Mouse (Mus musculus) kidney, embryonic 16.5 days (tissue): ENCODE measurements around the gene Hhat. TPM values are rescaled to one million over a fixed set of nuclear protein-coding genes. Genes with fewer than 3 reads are reported as not detected.

Experiments
- ATAC-seq: fragments of 200-750 bp; cut with Nextera tagmentation; 2 replicates; pipeline ENCODE4 v1.8.0; 2017; ENCODE audit warnings: moderate TSS enrichment; ENCODE audit not compliant: low FRiP score, low TSS enrichment
- H3K27ac ChIP-seq: fragments of 300-500 bp; sonication (generic); 2 replicates; pipeline ENCODE4 v1.5.1; 2014; ENCODE audit warnings: low read length
- H3K27me3 ChIP-seq: fragments of 300-500 bp; sonication (generic); 2 replicates; pipeline ENCODE4 v1.6.1; 2014; ENCODE audit warnings: low read length, control low read depth, mixed read lengths; ENCODE audit not compliant: insufficient read depth
- H3K36me3 ChIP-seq: fragments of 300-500 bp; sonication (generic); 2 replicates; pipeline ENCODE4 v1.6.1; 2014; ENCODE audit warnings: low read length, control low read depth, mixed read lengths; ENCODE audit not compliant: insufficient read depth
- H3K4me1 ChIP-seq: fragments of 300-500 bp; sonication (generic); 2 replicates; pipeline ENCODE4 v1.6.1; 2014; ENCODE audit warnings: low read length, control low read depth, mixed read lengths; ENCODE audit not compliant: insufficient read depth
- H3K4me2 ChIP-seq: fragments of 300-500 bp; sonication (generic); replicated peaks from 2 replicates; pipeline ENCODE4 v1.6.1; 2014; ENCODE audit warnings: low read depth, low read length
- H3K4me3 ChIP-seq: fragments of 300-500 bp; sonication (generic); 2 replicates; pipeline ENCODE4 v1.5.1; 2014; ENCODE audit warnings: mild to moderate bottlenecking, low read length
- H3K9ac ChIP-seq: fragments of 300-500 bp; sonication (generic); replicated peaks from 2 replicates; pipeline ENCODE4 v1.6.1; 2014; ENCODE audit warnings: low read length
- H3K9me3 ChIP-seq: fragments of 300-500 bp; sonication (generic); 2 replicates; pipeline ENCODE4 v1.6.1; 2016; ENCODE audit warnings: low read length, control low read depth
- WGBS: fragments of 180-500 bp; shearing (Covaris S2); extraction: QIAGEN DNeasy Blood & Tissue Kit; methylation state at CpG from one replicate; pipeline ENCODE4 v1.1.7; 2014; 5-methylcytosine and 5-hydroxymethylcytosine counted together
- polyA plus RNA-seq: library from polyadenylated mRNA; unstranded; fragments of >200 nt; fragmentation: Nextera tagmentation; extraction: Ambion mirVana; gene quantifications from 2 replicates; pipeline ENCODE4 v1.2.1, GENCODE M21; 2015

Gene Hhat
- polyA plus RNA-seq, 1 experiment from 2014 or later, result 17.8 TPM

DNA sequence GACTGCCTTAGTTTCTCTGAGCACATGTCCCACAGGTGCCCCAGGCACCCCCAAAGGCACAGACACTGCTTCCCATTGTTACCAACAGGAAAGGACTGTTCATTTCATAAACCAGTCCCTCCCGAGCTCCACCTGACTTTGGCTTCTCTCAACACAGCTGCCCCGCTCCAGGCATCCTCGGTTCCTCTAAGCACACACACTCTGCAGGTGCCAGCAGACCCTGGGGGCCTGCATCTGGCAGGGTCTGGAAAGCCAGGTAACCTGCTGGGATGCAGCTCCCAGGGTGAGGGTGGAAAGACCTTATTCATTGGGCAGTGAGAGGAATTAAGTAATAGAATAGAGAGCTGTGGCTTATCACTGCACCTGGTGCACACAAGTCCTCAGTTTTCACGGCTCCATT is 107.4 kb downstream of the Hhat start:
- no peak overlapping the region for H3K4me2 ChIP-seq
- H3K9me3 ChIP-seq, result 0 out of 2 replicates have a peak, but pooled peaks cover 5% of the 10 kb centered on the region
- H3K36me3 ChIP-seq, result peaks cover 3% of the 10 kb centered on the region; the same call in 1 of the 2 replicates
- no peaks in the 10 kb centered on the region for H3K27me3 ChIP-seq
- 64% methylated on average over 4 of the region's 4 CpGs for WGBS
- H3K4me1 ChIP-seq, result no peaks in the 10 kb centered on the region
- H3K27ac ChIP-seq, result no peak overlapping the region
- H3K4me3 ChIP-seq, result no peak overlapping the region
- H3K9ac ChIP-seq, result no peak overlapping the region
- ATAC-seq, result no peak

DNA sequence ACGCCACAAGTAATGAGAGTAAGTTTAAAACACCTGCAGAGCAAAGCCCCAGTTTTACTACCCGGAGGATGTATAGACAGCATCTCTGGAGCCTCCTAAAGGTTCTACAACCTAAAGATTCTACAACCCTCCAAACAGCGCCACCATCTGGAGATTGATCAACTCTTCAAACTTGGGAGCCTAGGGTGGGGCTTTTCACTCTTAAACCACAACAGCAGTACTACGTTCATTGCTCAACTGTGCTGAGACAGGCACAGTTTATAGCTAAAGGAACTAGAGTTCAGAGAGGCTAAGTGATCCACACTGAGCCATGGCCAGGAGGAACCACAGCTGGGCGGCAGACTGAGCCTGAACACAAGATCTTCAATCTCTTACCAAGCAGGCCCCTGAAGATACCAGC is 107.9 kb downstream of the Hhat start:
- no peak overlapping the region for H3K27ac ChIP-seq
- H3K9me3 ChIP-seq, result 0 out of 2 replicates have a peak, but pooled peaks cover 5% of the 10 kb centered on the region
- no peak overlapping the region for H3K4me3 ChIP-seq
- WGBS, result 69% methylated on average over 5 of the region's 5 CpGs
- H3K36me3 ChIP-seq, result peaks cover 3% of the 10 kb centered on the region; the same call in 1 of the 2 replicates
- no peak for ATAC-seq
- no peak overlapping the region for H3K9ac ChIP-seq
- no peaks in the 10 kb centered on the region for H3K27me3 ChIP-seq
- no peaks in the 10 kb centered on the region for H3K4me1 ChIP-seq
- no peak overlapping the region for H3K4me2 ChIP-seq

DNA sequence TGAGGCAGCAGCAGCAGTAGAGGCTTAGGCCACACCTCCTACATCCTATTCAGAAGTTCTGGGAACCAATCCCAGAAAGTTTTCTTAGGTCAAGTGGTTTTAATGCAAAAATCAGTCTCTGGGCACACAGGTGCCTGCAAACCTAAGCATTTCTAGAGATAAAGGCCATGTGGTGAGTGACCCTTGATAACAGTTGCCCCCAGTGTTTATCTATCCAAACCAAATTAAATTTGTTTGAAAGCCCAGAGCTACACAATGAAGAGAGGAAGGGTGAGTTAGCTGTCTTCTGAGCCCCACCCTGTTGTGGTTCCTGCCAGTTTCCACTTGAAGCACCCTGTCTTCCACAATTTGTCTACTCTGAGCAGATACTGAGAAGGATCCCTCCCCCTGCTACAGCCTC is 109.4 kb downstream of the Hhat start:
- Histone ChIP-seq H3K27me3 (no peaks in the 10 kb centered on the region), H3K4me2 (no peak overlapping the region), H3K4me3 (no peak overlapping the region), H3K36me3 (peaks cover 3% of the 10 kb centered on the region; the same call in 1 of the 2 replicates), H3K4me1 (no peaks in the 10 kb centered on the region), H3K9ac (no peak overlapping the region), H3K27ac (no peak overlapping the region), H3K9me3 (0 out of 2 replicates have a peak, but pooled peaks cover 5% of the 10 kb centered on the region)
- ATAC-seq, result no peak

DNA sequence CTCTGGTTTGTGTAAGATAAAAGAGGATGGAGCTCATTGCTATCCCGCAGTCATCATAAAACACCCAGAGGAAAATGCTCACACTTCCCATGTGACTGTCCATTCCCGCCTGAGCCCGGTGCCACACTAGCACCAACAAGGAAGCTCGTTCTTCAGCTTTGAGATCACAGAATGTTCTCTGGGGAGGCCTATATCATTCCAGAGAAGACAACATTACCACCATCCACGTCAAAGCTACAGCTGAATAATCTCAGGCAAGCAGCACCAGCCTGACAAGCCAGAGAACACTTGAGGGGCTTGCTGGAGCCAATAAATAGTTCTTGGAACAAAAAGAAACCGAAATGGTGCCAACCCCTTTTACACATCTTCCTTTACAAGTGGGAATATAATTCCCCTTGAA is 113.6 kb downstream of the Hhat start:
- Histone ChIP-seq H3K4me1 (no peaks in the 10 kb centered on the region), H3K4me3 (no peak overlapping the region), H3K27me3 (no peaks in the 10 kb centered on the region), H3K36me3 (peaks cover 3% of the 10 kb centered on the region; the same call in 1 of the 2 replicates), H3K27ac (no peak overlapping the region), H3K4me2 (no peak overlapping the region), H3K9me3 (0 out of 2 replicates have a peak, but pooled peaks cover 5% of the 10 kb centered on the region), H3K9ac (no peak overlapping the region)
- 53% methylated on average over 6 of the region's 6 CpGs for WGBS
- no peak for ATAC-seq

DNA sequence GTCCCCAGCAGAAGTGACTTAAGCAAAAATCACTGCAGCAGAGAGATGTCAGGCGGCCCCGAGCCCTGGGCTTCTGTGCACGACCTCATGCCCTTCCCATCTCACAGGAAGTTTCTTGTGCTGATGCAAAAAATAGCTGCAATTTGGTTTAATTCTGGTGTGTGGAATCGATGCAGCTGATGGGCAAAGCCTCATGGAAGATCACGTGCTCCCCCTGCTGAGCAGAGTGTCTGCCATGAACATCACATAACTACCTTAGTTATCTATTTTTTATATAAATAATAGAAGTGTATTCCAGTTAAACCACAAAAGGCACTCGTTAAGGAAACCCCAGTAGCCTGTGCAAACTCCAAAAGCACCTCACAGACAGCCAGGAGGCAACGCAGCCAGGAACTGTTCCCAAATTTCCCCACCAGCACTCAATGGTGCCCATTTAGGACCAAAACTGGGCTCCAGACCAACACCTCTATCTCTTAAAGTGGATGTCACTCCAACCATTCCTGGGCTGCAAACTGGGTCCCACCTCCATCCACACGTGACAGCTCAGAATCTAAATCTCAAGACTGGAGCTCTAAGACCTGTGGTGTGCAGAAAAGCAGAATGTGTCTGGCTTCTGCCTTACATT is 118.9 kb downstream of the Hhat start:
- no peak overlapping the region for H3K27ac ChIP-seq
- no peak overlapping the region for H3K4me2 ChIP-seq
- H3K4me1 ChIP-seq, result no peaks in the 10 kb centered on the region
- H3K4me3 ChIP-seq, result no peak overlapping the region
- ATAC-seq, result no peak
- H3K36me3 ChIP-seq, result no peaks in the 10 kb centered on the region
- 67% methylated on average over 8 of the region's 8 CpGs for whole genome bisulfite sequencing
- no peak overlapping the region for H3K9ac ChIP-seq
- H3K9me3 ChIP-seq, result no peaks in the 10 kb centered on the region
- no peaks in the 10 kb centered on the region for H3K27me3 ChIP-seq

DNA sequence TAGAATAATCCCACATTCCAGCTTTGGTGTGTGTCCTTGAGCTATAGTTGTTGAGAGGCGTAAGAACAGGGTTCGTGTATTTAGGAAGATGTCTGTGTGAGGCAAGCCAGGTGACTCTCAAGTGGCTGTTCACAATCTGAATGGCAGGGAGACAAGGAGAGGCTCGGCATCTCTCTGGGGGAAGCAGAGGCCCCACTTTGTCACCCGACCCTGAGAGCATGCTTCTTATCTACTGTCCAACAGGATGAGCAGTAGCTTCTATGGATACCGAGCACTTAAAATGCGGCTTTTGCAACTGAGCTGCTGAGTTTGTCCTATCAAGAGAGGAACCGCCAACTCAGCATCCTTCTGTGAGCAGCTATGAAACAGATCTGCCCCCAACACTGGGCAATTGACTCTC is 120.4 kb downstream of the Hhat start:
- Histone ChIP-seq H3K27ac (no peak overlapping the region), H3K4me2 (no peak overlapping the region), H3K27me3 (no peaks in the 10 kb centered on the region), H3K4me1 (no peaks in the 10 kb centered on the region), H3K9ac (no peak overlapping the region), H3K9me3 (no peaks in the 10 kb centered on the region), H3K4me3 (no peak overlapping the region), H3K36me3 (no peaks in the 10 kb centered on the region)
- WGBS, result 74% methylated on average over 7 of the region's 7 CpGs
- no peak for ATAC-seq

DNA sequence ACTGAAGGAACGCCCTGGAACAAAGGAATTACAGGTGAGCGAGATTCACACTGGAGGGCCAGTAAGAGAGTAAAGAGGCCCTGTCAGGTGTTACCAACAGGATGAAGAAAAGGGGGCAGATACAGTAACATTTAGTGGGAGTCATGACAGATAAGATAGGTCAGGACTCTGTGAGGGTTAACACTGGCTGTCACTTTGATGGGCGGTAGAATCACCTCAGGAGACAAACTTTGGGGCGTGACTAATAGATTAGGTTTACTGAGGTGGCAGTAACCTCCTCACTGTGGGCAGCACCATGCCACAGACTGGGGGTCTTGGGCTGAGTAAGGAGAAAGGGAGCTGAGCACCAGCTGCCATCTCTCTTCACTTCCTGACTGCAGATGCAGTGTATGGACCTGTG is 121.0 kb downstream of the Hhat start:
- Histone ChIP-seq H3K4me2 (no peak overlapping the region), H3K4me1 (no peaks in the 10 kb centered on the region), H3K36me3 (no peaks in the 10 kb centered on the region), H3K4me3 (no peak overlapping the region), H3K27me3 (no peaks in the 10 kb centered on the region), H3K27ac (no peak overlapping the region), H3K9ac (no peak overlapping the region), H3K9me3 (no peaks in the 10 kb centered on the region)
- ATAC-seq, result no peak
- WGBS, result 89% methylated on average over 4 of the region's 4 CpGs

DNA sequence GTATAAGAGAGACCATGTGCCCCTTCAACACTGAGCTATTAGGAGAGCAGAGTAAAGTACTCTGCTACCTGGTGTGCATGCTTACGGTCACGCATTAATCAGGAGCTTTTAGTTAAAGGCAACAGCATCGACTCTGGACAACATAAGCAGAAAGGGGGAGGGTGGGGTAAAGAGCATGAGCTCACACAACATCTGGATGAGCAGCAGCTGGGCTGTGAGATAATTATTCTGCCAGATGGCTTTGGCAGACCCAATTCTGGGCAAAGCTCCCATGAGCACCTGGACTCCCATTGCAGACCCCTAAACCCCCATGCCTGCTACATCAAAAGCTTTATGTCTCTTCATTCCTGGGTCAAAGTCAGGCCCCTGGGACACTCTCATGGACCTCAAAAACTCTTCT is 121.8 kb downstream of the Hhat start:
- Histone ChIP-seq H3K9ac (no peak overlapping the region), H3K36me3 (no peaks in the 10 kb centered on the region), H3K4me2 (no peak overlapping the region), H3K9me3 (no peaks in the 10 kb centered on the region), H3K27ac (no peak overlapping the region), H3K4me3 (no peak overlapping the region), H3K4me1 (no peaks in the 10 kb centered on the region), H3K27me3 (no peaks in the 10 kb centered on the region)
- no peak for ATAC-seq
- WGBS, result 62% methylated on average over 3 of the region's 3 CpGs

DNA sequence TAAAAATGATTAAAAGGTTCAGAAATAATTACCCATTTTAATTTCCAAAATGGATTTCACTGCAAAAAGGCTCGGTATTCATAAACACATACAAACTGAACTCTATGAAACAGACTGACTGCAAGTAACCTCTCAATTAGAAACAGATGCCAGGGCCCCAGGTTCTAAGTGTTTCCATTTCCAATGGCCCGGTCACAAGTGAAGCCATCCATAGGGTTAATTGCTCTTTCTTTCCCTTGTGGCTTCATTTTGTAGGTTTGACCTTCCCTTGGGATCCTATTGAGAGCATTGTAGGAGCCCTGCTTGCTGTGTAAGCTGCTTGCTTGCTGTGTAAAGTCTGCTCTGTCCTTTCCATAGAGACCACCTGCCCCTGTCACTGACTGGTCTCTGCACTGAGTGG is 123.7 kb downstream of the Hhat start:
- Histone ChIP-seq H3K9me3 (no peaks in the 10 kb centered on the region), H3K27me3 (no peaks in the 10 kb centered on the region), H3K9ac (no peak overlapping the region), H3K4me3 (no peak overlapping the region), H3K4me2 (no peak overlapping the region), H3K4me1 (no peaks in the 10 kb centered on the region), H3K27ac (no peak overlapping the region), H3K36me3 (no peaks in the 10 kb centered on the region)
- no peak for ATAC-seq
- 76% methylated on average over 2 of the region's 2 CpGs for WGBS

DNA sequence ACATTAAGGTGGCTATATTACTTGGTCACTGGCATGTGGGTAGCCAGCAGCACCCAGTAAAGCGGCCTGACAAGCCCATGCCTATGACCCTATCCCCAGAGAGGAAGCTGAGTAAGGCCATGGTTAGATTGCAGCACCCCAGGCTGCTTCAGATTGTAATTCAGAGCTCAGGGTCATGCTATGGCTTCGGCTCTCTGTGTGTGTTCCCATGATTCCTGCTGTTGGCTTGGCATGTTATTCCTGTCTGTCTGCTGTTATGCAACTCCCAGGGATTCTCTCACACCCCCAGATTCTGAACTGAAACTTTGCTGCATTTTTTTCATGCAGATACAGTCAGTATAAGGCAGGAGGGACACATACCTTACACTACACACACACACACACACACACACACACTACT is 128.9 kb downstream of the Hhat start:
- 72% methylated on average over 2 of the region's 2 CpGs for WGBS
- H3K9me3 ChIP-seq, result no peaks in the 10 kb centered on the region
- no peak overlapping the region for H3K4me2 ChIP-seq
- ATAC-seq, result no peak
- no peaks in the 10 kb centered on the region for H3K27me3 ChIP-seq
- no peak overlapping the region for H3K9ac ChIP-seq
- H3K4me1 ChIP-seq, result no peaks in the 10 kb centered on the region
- H3K4me3 ChIP-seq, result no peak overlapping the region
- no peak overlapping the region for H3K27ac ChIP-seq
- no peaks in the 10 kb centered on the region for H3K36me3 ChIP-seq
